Mouse (Mus musculus): ENCODE measurements around the gene Slc35g3. TPM values are rescaled to one million over a fixed set of nuclear protein-coding genes. Genes with fewer than 3 reads are reported as not detected.
"Not testable (repeated sequence)": the region's sequence is repeated elsewhere in the genome, so short reads cannot be mapped to it uniquely, and the experiment has no call there.

The Slc35g3 gene
- polyA plus RNA-seq, 1 experiment: not detected

DNA sequence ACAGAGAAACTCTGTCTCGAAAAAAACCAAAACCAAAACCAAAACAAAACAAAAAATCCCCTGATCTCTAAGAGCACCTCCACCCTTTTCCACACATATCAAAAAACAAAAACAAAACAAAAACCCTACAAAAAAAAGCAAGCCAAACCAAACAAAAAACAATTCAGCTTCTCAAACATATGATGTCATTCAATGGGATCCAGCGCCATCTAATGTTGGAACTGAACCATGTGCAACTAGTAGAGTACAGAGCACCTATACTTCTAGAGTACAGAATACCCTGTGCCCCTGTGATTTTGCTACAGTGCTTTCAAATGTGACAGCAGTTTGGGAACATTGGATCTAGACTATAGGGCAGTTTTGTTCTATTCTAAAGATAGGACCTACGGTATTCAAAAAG is 7.1 kb downstream of the Slc35g3 start:
- no peaks in the 10 kb centered on the region for H3K9me3 ChIP-seq (replicated peaks; ENCODE audit: control insufficient read depth, insufficient read depth, low read length, poor library complexity, severe bottlenecking)
- no peak overlapping the region for H3K4me3 ChIP-seq (ENCODE audit: low read depth, low read length)
- H3K4me1 ChIP-seq (ENCODE audit: control insufficient read depth, insufficient read depth, low read length): peaks cover 2% of the 10 kb centered on the region
- H3K9ac ChIP-seq (ENCODE audit: low read depth, poor library complexity, severe bottlenecking): no peak overlapping the region
- TF ChIP-seq POLR2A (IDR thresholded peaks at IDR 0.05; ENCODE audit: insufficient read depth, low read length) (no peak), EP300 (IDR thresholded peaks at IDR 0.05; ENCODE audit: insufficient read depth, low read depth, low read length) (no peak), CTCF (IDR thresholded peaks at IDR 0.05; ENCODE audit: low read depth, low read length) (no peak)
- no peaks in the 10 kb centered on the region for H3K27me3 ChIP-seq (ENCODE audit: control insufficient read depth, insufficient read depth, low read length, poor library complexity, severe bottlenecking)
- peaks cover 11% of the 10 kb centered on the region for H3K36me3 ChIP-seq (ENCODE audit: control insufficient read depth, insufficient read depth, low read length, poor library complexity, severe bottlenecking)
- H3K27ac ChIP-seq (ENCODE audit: insufficient read depth, low read length): no peak overlapping the region

DNA sequence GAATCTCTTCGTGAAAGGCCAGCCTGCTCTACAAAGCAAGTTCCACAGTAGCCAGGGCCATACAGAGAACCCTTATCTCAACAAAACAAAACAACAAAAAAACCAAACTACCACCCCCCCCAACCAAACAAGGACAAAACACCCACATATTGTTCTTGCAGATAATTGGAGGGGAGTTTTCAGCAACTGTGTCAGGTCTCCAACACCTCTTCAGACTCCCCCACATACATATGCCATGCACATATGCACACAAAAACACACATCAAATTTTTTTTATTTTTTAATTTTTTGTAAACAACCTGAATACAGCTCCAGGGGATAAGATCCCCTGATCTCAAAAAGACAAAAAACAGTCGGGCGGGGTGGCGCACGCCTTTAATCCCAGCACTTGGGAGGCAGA is 7.5 kb downstream of the Slc35g3 start:
- no peak for TF ChIP-seq CTCF (IDR thresholded peaks at IDR 0.05; ENCODE audit: low read depth, low read length)
- TF ChIP-seq POLR2A (IDR thresholded peaks at IDR 0.05; ENCODE audit: insufficient read depth, low read length): no peak
- TF ChIP-seq EP300 (IDR thresholded peaks at IDR 0.05; ENCODE audit: insufficient read depth, low read depth, low read length): no peak
- peaks cover 15% of the 10 kb centered on the region for H3K36me3 ChIP-seq (ENCODE audit: control insufficient read depth, insufficient read depth, low read length, poor library complexity, severe bottlenecking)
- H3K4me3 ChIP-seq (ENCODE audit: low read depth, low read length): no peak overlapping the region
- no peaks in the 10 kb centered on the region for H3K27me3 ChIP-seq (ENCODE audit: control insufficient read depth, insufficient read depth, low read length, poor library complexity, severe bottlenecking)
- no peak overlapping the region; the same call in 1 of the 2 replicates for H3K9ac ChIP-seq (ENCODE audit: low read depth, poor library complexity, severe bottlenecking)
- H3K9me3 ChIP-seq (replicated peaks; ENCODE audit: control insufficient read depth, insufficient read depth, low read length, poor library complexity, severe bottlenecking): no peaks in the 10 kb centered on the region
- H3K27ac ChIP-seq (ENCODE audit: insufficient read depth, low read length): no peak overlapping the region
- H3K4me1 ChIP-seq (ENCODE audit: control insufficient read depth, insufficient read depth, low read length): peaks cover 2% of the 10 kb centered on the region

DNA sequence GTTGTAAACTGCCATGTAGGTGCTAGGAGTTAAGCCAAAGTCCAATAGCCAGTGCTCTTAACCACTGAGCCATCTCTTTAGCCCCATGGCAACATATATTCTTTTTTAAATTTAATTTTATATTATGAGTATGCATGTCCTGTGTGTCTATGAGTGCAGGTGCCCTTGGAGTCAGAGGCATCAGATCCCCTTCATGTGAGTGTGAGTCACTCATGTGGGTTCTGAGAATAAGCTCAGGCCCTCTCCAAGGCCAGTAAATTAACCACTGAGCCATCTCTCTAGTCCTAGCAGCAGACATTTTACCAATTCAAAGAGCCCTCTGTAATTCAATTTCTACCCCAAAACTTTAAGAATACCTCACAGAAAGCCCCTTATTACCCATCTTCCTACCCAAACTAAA is 9.1 kb downstream of the Slc35g3 start:
- H3K27me3 ChIP-seq (ENCODE audit: control insufficient read depth, insufficient read depth, low read length, poor library complexity, severe bottlenecking): no peaks in the 10 kb centered on the region
- peaks cover 27% of the 10 kb centered on the region for H3K36me3 ChIP-seq (ENCODE audit: control insufficient read depth, insufficient read depth, low read length, poor library complexity, severe bottlenecking)
- H3K4me1 ChIP-seq (ENCODE audit: control insufficient read depth, insufficient read depth, low read length): peaks cover 2% of the 10 kb centered on the region
- H3K9ac ChIP-seq (ENCODE audit: low read depth, poor library complexity, severe bottlenecking): peak overlapping the region; percentile 52; the same call in 1 of the 2 replicates
- H3K4me3 ChIP-seq (ENCODE audit: low read depth, low read length): no peak overlapping the region
- H3K27ac ChIP-seq (ENCODE audit: insufficient read depth, low read length): peak overlapping the region; percentile 71
- TF ChIP-seq POLR2A (IDR thresholded peaks at IDR 0.05; ENCODE audit: insufficient read depth, low read length) (no peak), EP300 (IDR thresholded peaks at IDR 0.05; ENCODE audit: insufficient read depth, low read depth, low read length) (no peak), CTCF (IDR thresholded peaks at IDR 0.05; ENCODE audit: low read depth, low read length) (no peak)
- H3K9me3 ChIP-seq (replicated peaks; ENCODE audit: control insufficient read depth, insufficient read depth, low read length, poor library complexity, severe bottlenecking): no peaks in the 10 kb centered on the region

DNA sequence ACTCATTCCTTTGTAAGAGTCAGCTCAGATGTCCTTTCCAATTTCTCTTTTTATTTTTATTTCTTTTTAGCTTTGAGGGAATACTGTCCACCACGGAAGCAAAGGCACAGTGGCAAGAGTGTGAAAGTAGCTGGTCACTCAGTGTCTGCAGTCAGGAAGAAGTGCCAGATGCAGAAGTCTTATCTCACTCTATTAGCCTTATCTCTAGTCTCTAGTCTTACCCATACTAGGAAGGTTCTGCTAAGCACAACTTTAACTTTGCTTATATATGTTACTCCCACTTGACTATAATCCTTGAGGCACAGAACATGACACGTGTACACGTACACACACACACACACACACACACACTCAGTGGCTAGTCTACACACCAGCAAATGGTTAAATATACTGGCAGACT is 10.1 kb downstream of the Slc35g3 start:
- H3K27ac ChIP-seq (ENCODE audit: insufficient read depth, low read length): no peak overlapping the region
- H3K9ac ChIP-seq (ENCODE audit: low read depth, poor library complexity, severe bottlenecking): no peak overlapping the region
- TF ChIP-seq CTCF (IDR thresholded peaks at IDR 0.05; ENCODE audit: low read depth, low read length) (no peak), EP300 (IDR thresholded peaks at IDR 0.05; ENCODE audit: insufficient read depth, low read depth, low read length) (no peak)
- no peaks in the 10 kb centered on the region for H3K9me3 ChIP-seq (replicated peaks; ENCODE audit: control insufficient read depth, insufficient read depth, low read length, poor library complexity, severe bottlenecking)
- no peak overlapping the region for H3K4me3 ChIP-seq (ENCODE audit: low read depth, low read length)
- peaks cover 36% of the 10 kb centered on the region for H3K36me3 ChIP-seq (ENCODE audit: control insufficient read depth, insufficient read depth, low read length, poor library complexity, severe bottlenecking)
- H3K27me3 ChIP-seq (ENCODE audit: control insufficient read depth, insufficient read depth, low read length, poor library complexity, severe bottlenecking): no peaks in the 10 kb centered on the region
- peaks cover 2% of the 10 kb centered on the region for H3K4me1 ChIP-seq (ENCODE audit: control insufficient read depth, insufficient read depth, low read length)

DNA sequence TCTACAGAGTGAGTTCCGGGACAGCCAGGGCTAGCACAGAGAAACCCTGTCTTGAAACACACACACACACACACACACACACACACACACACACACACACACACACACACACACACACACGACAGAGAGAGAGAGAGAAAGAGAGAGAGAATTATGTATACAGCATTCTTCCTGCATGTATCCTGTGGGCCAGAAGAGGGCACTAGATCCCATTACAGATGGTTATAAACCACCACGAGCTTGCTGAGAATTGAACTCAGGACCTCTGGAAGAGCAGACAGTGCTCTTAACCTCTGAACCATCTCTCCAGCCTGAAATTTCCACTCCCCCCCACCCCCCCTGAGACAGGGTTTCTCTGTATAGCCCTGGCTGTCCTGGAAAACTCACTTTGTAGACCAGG is 30.4 kb downstream of the Slc35g3 start:
- not testable (repeated sequence) for H3K4me1 ChIP-seq (ENCODE audit: control insufficient read depth, insufficient read depth, low read length); H3K9me3 ChIP-seq (replicated peaks; ENCODE audit: control insufficient read depth, insufficient read depth, low read length, poor library complexity, severe bottlenecking); H3K9ac ChIP-seq (ENCODE audit: low read depth, poor library complexity, severe bottlenecking); H3K4me3 ChIP-seq (ENCODE audit: low read depth, low read length); H3K27me3 ChIP-seq (ENCODE audit: control insufficient read depth, insufficient read depth, low read length, poor library complexity, severe bottlenecking); H3K27ac ChIP-seq (ENCODE audit: insufficient read depth, low read length)
- peak; percentile 11 for TF ChIP-seq CTCF (IDR thresholded peaks at IDR 0.05; ENCODE audit: low read depth, low read length)
- peaks cover 26% of the 10 kb centered on the region for H3K36me3 ChIP-seq (ENCODE audit: control insufficient read depth, insufficient read depth, low read length, poor library complexity, severe bottlenecking)

DNA sequence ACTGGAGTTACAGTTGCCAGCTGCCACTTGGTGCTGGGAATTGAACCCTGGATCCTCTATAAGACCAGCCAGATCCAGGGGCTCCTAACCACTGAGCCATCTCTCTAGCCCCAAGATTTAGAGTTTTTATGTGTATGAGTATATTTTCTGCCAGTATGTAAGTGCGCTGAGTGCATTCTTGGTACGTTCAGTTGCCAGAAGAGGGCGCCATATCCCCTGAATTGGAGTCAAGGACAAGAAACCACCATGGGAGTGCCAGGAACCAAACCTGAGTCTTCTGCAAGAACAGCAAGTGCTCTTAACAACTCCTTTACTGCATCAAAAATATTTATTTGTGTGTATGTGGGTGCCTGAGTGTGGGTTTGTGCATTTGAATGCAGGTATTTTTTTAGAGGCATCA is 32.7 kb downstream of the Slc35g3 start:
- Histone ChIP-seq H3K4me3 (ENCODE audit: low read depth, low read length) (no peak overlapping the region), H3K9ac (ENCODE audit: low read depth, poor library complexity, severe bottlenecking) (no peak overlapping the region), H3K36me3 (ENCODE audit: control insufficient read depth, insufficient read depth, low read length, poor library complexity, severe bottlenecking) (peaks cover 4% of the 10 kb centered on the region), H3K9me3 (replicated peaks; ENCODE audit: control insufficient read depth, insufficient read depth, low read length, poor library complexity, severe bottlenecking) (no peaks in the 10 kb centered on the region), H3K27me3 (ENCODE audit: control insufficient read depth, insufficient read depth, low read length, poor library complexity, severe bottlenecking) (no peaks in the 10 kb centered on the region), H3K4me1 (ENCODE audit: control insufficient read depth, insufficient read depth, low read length) (no peaks in the 10 kb centered on the region), H3K27ac (ENCODE audit: insufficient read depth, low read length) (no peak overlapping the region)
- TF ChIP-seq POLR2A (IDR thresholded peaks at IDR 0.05; ENCODE audit: insufficient read depth, low read length) (no peak), CTCF (IDR thresholded peaks at IDR 0.05; ENCODE audit: low read depth, low read length) (peak; percentile 65)

Measured in ES-Bruce4 (cell line).